Mouse (Mus musculus) liver, embryonic 14.5 days (tissue): ENCODE measurements around the gene Stx2. TPM values are rescaled to one million over a fixed set of nuclear protein-coding genes. Genes with fewer than 3 reads are reported as not detected.
"Not testable (repeated sequence)": the region's sequence is repeated elsewhere in the genome, so short reads cannot be mapped to it uniquely, and the experiment has no call there.

Experiments used
- ATAC-seq: fragments of 200-750 bp; cut with Nextera tagmentation; 2 replicates; pipeline ENCODE4 v1.8.0; 2017; ENCODE audit warnings: moderate number of reproducible peaks, mild to moderate bottlenecking, moderate library complexity; ENCODE audit not compliant: insufficient read depth
- DNase-seq, 3 experiments: peaks; one replicate each; pipeline ENCODE4 v3.0.0-alpha.2; 2012 to 2013; ENCODE audit warnings: low read depth in 3 of 3, low spot score in 3 of 3
- H3K27ac ChIP-seq: fragments of 300-500 bp; sonication (generic); 2 replicates; pipeline ENCODE4 v1.5.1; 2014; ENCODE audit warnings: moderate library complexity, mild to moderate bottlenecking, control low read depth, inconsistent platforms
- H3K27me3 ChIP-seq: fragments of 300-500 bp; sonication (generic); 2 replicates; pipeline ENCODE4 v1.6.1; 2014; ENCODE audit warnings: mild to moderate bottlenecking, low read length, moderate library complexity; ENCODE audit not compliant: control insufficient read depth, insufficient read depth
- H3K36me3 ChIP-seq: fragments of 300-500 bp; sonication (generic); replicated peaks from 2 replicates; pipeline ENCODE4 v1.6.1; 2014; ENCODE audit warnings: low read depth; ENCODE audit not compliant: control insufficient read depth, insufficient read depth
- H3K4me1 ChIP-seq, 2 experiments: fragments of 200-500 bp in 1 of 2; fragments of 300-500 bp in 1 of 2; sonication (generic) in 1 of 2; replicated peaks; 2 replicates each; pipeline ENCODE4 v1.6.1; 2012 to 2014; ENCODE audit warnings: antibody characterized with exemption in 1 of 2, inconsistent platforms in 1 of 2, low read length in 1 of 2; ENCODE audit not compliant: control insufficient read depth in 2 of 2, insufficient read depth in 2 of 2
- H3K4me2 ChIP-seq: fragments of 300-500 bp; sonication (generic); 2 replicates; pipeline ENCODE4 v1.6.1; 2014; ENCODE audit warnings: low read depth, mild to moderate bottlenecking, control low read depth, moderate library complexity
- H3K4me3 ChIP-seq, 2 experiments: fragments of 200-500 bp in 1 of 2; fragments of 300-500 bp in 1 of 2; sonication (generic) in 1 of 2; 2 replicates each; pipeline ENCODE4 v1.5.1; 2012 to 2014; ENCODE audit warnings: low read depth in 2 of 2, low read length in 2 of 2, mild to moderate bottlenecking in 2 of 2, control low read depth in 1 of 2, inconsistent platforms in 1 of 2, moderate library complexity in 1 of 2; ENCODE audit not compliant: insufficient read depth in 1 of 2
- H3K9ac ChIP-seq: fragments of 300-500 bp; sonication (generic); replicated peaks from 2 replicates; pipeline ENCODE4 v1.6.1; 2014; ENCODE audit warnings: mild to moderate bottlenecking, control low read depth, moderate library complexity
- H3K9me3 ChIP-seq: fragments of 300-500 bp; sonication (generic); 2 replicates; pipeline ENCODE4 v1.6.1; 2016; ENCODE audit warnings: low read length, mixed read lengths; ENCODE audit not compliant: control insufficient read depth
- CTCF ChIP-seq: IDR thresholded peaks from 2 replicates; pipeline ENCODE4 v1.5.1; 2016; ENCODE audit warnings: antibody characterized with exemption, low read depth, control low read depth
- EP300 ChIP-seq: IDR thresholded peaks from 2 replicates; pipeline ENCODE4 v1.6.1; 2016; ENCODE audit warnings: antibody characterized with exemption, low read depth
- WGBS: fragments of 180-500 bp; shearing (Covaris S2); extraction: QIAGEN DNeasy Blood & Tissue Kit; methylation state at CpG from one replicate; pipeline ENCODE4 v1.1.7; 2014; ENCODE audit not compliant: insufficient replicate concordance; 5-methylcytosine and 5-hydroxymethylcytosine counted together
- polyA plus RNA-seq, 2 experiments: library from polyadenylated mRNA; depleted of rRNA in 1 of 2; stranded (reverse) in 1 of 2; unstranded in 1 of 2; fragments of >200 nt; fragmentation: Nextera tagmentation in 1 of 2; extraction: Ambion mirVana in 1 of 2; gene quantifications; 2 replicates each; pipeline versions ENCODE4 v1.2.1 to v1.2.3; 2012 to 2014

Stx2 gene
- polyA plus RNA-seq, 2 experiments, result 68.1 to 75.0 TPM

GRCm38 (mm10) chr5:128954371-128954770 is 54.0 kb downstream of the Stx2 start:
- DNase-seq, H3K36me3 ChIP-seq, ATAC-seq, H3K9me3 ChIP-seq, H3K4me3 ChIP-seq, H3K27ac ChIP-seq, H3K4me1 ChIP-seq, H3K4me2 ChIP-seq, H3K9ac ChIP-seq, H3K27me3 ChIP-seq: not testable (repeated sequence)
- peak; percentile 52 for TF ChIP-seq CTCF
- 74% methylated on average over 5 of the region's 5 CpGs for WGBS

GRCm38 (mm10) chr5:128953278-128954070 is 54.9 kb downstream of the Stx2 start, which contains the start of gene Rimbp2:
Rimbp2 (minus strand) TSS chr5:128953486.
- ATAC-seq (no peak), DNase-seq (no peak)
- Histone ChIP-seq H3K9ac (no peak within 1 kb of the TSS), H3K4me1 (no peaks in the 10 kb centered on the region), H3K36me3 (no peaks in the 10 kb centered on the region), H3K9me3 (no peaks in the 10 kb centered on the region; the same call in 1 of the 2 replicates), H3K27me3 (no peaks in the 10 kb centered on the region; the same call in 1 of the 2 replicates), H3K4me2 (no peak within 1 kb of the TSS), H3K4me3 (no peak within 1 kb of the TSS), H3K27ac (no peak within 1 kb of the TSS)
- 11% methylated on average over 17 of the region's 17 CpGs for WGBS
- TF ChIP-seq CTCF (0 out of 2 replicates have a peak, but pooled peaks have one; percentile 15), EP300 (no peak)

- DNase-seq (no peak), ATAC-seq (no peak)
- TF ChIP-seq CTCF (no peak), EP300 (no peak)
- H3K9ac ChIP-seq, result no peak overlapping the region
- no peaks in the 10 kb centered on the region for H3K4me1 ChIP-seq
- H3K36me3 ChIP-seq, result no peaks in the 10 kb centered on the region
- H3K9me3 ChIP-seq, result no peaks in the 10 kb centered on the region; the same call in 1 of the 2 replicates
- H3K27me3 ChIP-seq, result no peaks in the 10 kb centered on the region; the same call in 1 of the 2 replicates
- no peak overlapping the region for H3K4me2 ChIP-seq
- no peak overlapping the region for H3K4me3 ChIP-seq
- WGBS, result 3% methylated on average over 32 of the region's 35 CpGs
- no peak overlapping the region for H3K27ac ChIP-seq
Observed at GRCm38 (mm10) chr5:128952291-128953195, 55.8 kb downstream of the Stx2 start.

GRCm38 (mm10) chr5:128951472-128951871 is 56.9 kb downstream of the Stx2 start:
- H3K9me3 ChIP-seq, result no peaks in the 10 kb centered on the region; the same call in 1 of the 2 replicates
- H3K36me3 ChIP-seq, result no peaks in the 10 kb centered on the region
- H3K27ac ChIP-seq, result no peak overlapping the region
- no peak overlapping the region for H3K4me2 ChIP-seq
- no peak overlapping the region for H3K9ac ChIP-seq
- no peaks in the 10 kb centered on the region; the same call in 1 of the 2 replicates for H3K27me3 ChIP-seq
- no peaks in the 10 kb centered on the region for H3K4me1 ChIP-seq
- DNase-seq (no peak), ATAC-seq (no peak)
- no peak for TF ChIP-seq CTCF
- TF ChIP-seq EP300, result no peak
- WGBS, result 23% methylated on average over 4 of the region's 4 CpGs
- no peak overlapping the region for H3K4me3 ChIP-seq

GRCm38 (mm10) chr5:128947093-128947492 is 61.3 kb downstream of the Stx2 start:
- ATAC-seq (no peak), DNase-seq (no peak)
- Histone ChIP-seq H3K27ac (no peak overlapping the region), H3K9me3 (no peaks in the 10 kb centered on the region), H3K4me1 (no peaks in the 10 kb centered on the region), H3K4me2 (no peak overlapping the region), H3K9ac (no peak overlapping the region), H3K27me3 (no peaks in the 10 kb centered on the region), H3K36me3 (no peaks in the 10 kb centered on the region), H3K4me3 (no peak overlapping the region)
- TF ChIP-seq EP300, result no peak
- TF ChIP-seq CTCF, result peak; percentile 72
- 56% methylated on average over 5 of the region's 5 CpGs for WGBS
